Mouse (Mus musculus): ENCODE measurements around the gene Grik2. TPM values are rescaled to one million over a fixed set of nuclear protein-coding genes. Genes with fewer than 3 reads are reported as not detected.

Gene Grik2
- 1.1 and 1.5 TPM in 2 replicates for polyA plus RNA-seq (2015; fragmentation: Nextera tagmentation; extraction: Ambion mirVana)

DNA sequence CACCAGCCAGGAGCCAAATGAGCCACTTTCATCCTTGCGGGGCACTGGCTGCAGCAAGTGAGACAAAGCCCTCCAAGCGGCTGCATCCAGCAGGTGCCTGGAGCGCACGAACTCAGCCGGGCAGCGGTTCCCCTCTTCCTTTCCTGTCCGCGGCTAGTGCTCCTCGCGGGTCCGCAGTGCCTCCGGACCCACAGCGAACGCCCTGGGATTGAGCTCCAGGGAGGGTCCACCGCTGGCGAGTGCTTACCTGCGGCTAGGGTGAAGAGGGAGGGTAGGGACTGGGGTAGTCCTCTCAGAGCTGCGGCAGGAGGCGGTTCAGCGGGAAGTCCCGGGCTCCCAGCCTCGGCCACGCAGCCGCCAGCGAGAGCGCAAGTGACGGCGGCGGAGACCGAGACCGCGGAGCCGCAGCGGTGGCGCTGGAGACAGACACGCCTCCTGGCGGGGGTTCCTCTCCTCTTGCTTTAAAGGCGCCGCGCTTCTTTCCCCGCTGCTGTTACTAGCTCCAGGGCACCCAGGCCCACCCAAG, at the start of gene Grik2:
TSS of gene Grik2 (minus strand) at position 386 of the 526 bp plus-strand sequence.

